Mouse (Mus musculus): ENCODE results near the gene Actg2.
A peak's percentile ranks its signal among the peaks of the same experiment; 100 is the strongest.

The Actg2 gene

GRCm38 (mm10) chr6:83502656-83503055, 33.4 kb downstream of the Actg2 start:
- no peak for DNase-seq (ENCODE audit: low read depth, low spot score)
- no peaks in the 10 kb centered on the region for H3K36me3 ChIP-seq (ENCODE audit: control insufficient read depth, insufficient read depth, low read length, poor library complexity, severe bottlenecking)
- H3K27me3 ChIP-seq (ENCODE audit: control insufficient read depth, insufficient read depth, low read length, poor library complexity, severe bottlenecking) = no peaks in the 10 kb centered on the region

DNA sequence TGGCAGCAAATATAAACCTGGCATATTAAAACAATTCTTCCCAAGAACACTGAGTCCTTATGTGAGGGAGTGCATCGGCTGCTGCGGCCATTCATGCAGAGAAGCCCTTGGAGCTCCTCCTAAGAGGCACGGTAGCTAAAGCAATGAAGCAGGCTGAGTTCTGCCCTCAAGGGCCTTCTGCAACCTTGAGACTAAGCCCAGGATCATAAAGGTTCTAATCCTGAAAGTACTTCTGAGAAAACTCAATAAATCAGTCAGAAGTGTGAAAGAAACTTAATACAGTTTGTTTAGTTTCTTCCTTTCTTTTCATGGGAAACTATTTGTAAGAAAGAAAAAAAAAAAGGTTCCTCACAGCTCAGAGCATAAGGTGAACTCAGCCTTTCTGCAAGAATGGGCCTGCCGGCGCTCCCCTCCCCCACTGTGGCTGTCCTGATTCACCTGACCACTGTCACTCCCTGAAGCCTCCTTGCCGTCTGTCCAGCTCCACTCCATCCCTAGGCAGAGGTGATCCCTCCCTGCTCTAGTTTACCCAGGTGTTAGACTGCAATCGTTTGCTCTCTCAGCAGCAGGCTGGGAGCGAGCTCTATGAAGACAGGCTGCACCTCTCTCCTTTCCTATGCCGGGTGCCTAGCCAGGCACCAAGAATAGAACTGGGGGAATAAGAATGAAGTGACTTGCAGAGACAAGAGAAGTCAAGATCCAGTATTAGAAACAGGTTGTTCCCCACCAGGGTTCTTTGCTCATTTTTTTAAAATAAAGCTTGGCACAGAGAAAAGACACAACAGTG, 34.3 kb downstream of the Actg2 start:
- Histone ChIP-seq H3K36me3 (ENCODE audit: control insufficient read depth, insufficient read depth, low read length, poor library complexity, severe bottlenecking) (no peaks in the 10 kb centered on the region), H3K27me3 (ENCODE audit: control insufficient read depth, insufficient read depth, low read length, poor library complexity, severe bottlenecking) (no peaks in the 10 kb centered on the region)
- DNase-seq (ENCODE audit: low read depth, low spot score) = no peak

- Histone ChIP-seq H3K36me3 (ENCODE audit: control insufficient read depth, insufficient read depth, low read length, poor library complexity, severe bottlenecking) (peaks cover 6% of the 10 kb centered on the region; the same call in 1 of the 2 replicates), H3K27me3 (ENCODE audit: control insufficient read depth, insufficient read depth, low read length, poor library complexity, severe bottlenecking) (no peaks in the 10 kb centered on the region)
- DNase-seq (ENCODE audit: low read depth, low spot score) = peak; percentile 48
Measured at GRCm38 (mm10) chr6:83500462-83500861, 35.6 kb downstream of the Actg2 start.

GRCm38 (mm10) chr6:83499078-83499477, 37.0 kb downstream of the Actg2 start:
- DNase-seq (ENCODE audit: low read depth, low spot score) = no peak
- no peaks in the 10 kb centered on the region for H3K27me3 ChIP-seq (ENCODE audit: control insufficient read depth, insufficient read depth, low read length, poor library complexity, severe bottlenecking)
- peaks cover 6% of the 10 kb centered on the region for H3K36me3 ChIP-seq (ENCODE audit: control insufficient read depth, insufficient read depth, low read length, poor library complexity, severe bottlenecking)

GRCm38 (mm10) chr6:83496753-83497710, 39.0 kb downstream of the Actg2 start:
- Histone ChIP-seq H3K27me3 (ENCODE audit: control insufficient read depth, insufficient read depth, low read length, poor library complexity, severe bottlenecking) (no peaks in the 10 kb centered on the region), H3K36me3 (ENCODE audit: control insufficient read depth, insufficient read depth, low read length, poor library complexity, severe bottlenecking) (peaks cover 10% of the 10 kb centered on the region)
- DNase-seq (ENCODE audit: low read depth, low spot score) = no peak

- Histone ChIP-seq H3K36me3 (ENCODE audit: control insufficient read depth, insufficient read depth, low read length, poor library complexity, severe bottlenecking) (peaks cover 10% of the 10 kb centered on the region), H3K27me3 (ENCODE audit: control insufficient read depth, insufficient read depth, low read length, poor library complexity, severe bottlenecking) (no peaks in the 10 kb centered on the region)
- DNase-seq (ENCODE audit: low read depth, low spot score) = no peak
Measured at GRCm38 (mm10) chr6:83496009-83496752, 39.9 kb downstream of the Actg2 start.

GRCm38 (mm10) chr6:83490622-83491021, 45.4 kb downstream of the Actg2 start:
- Histone ChIP-seq H3K27me3 (ENCODE audit: control insufficient read depth, insufficient read depth, low read length, poor library complexity, severe bottlenecking) (no peaks in the 10 kb centered on the region), H3K36me3 (ENCODE audit: control insufficient read depth, insufficient read depth, low read length, poor library complexity, severe bottlenecking) (peaks cover 15% of the 10 kb centered on the region)
- DNase-seq (ENCODE audit: low read depth, low spot score) = no peak

DNA sequence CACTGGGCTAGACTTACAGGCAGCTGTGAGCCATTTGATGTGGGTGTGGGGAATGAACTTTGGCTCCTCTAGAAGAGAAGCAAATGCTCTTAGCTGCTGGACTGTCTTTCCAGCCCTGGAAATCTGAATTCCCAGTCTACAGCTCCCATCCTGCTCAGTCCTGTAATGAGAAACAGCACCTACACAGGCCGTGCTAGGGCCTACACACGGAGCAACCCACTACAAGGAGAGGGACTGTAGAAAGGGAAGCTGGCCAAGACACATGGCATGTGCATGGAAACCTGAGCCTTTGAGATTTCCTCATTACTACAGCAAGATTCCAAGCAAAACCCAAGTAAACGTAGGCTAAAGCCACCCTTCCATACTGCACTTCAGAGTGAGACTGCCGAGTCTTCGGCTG, 47.9 kb downstream of the Actg2 start:
- Histone ChIP-seq H3K36me3 (ENCODE audit: control insufficient read depth, insufficient read depth, low read length, poor library complexity, severe bottlenecking) (peaks cover 13% of the 10 kb centered on the region), H3K27me3 (ENCODE audit: control insufficient read depth, insufficient read depth, low read length, poor library complexity, severe bottlenecking) (no peaks in the 10 kb centered on the region)
- no peak for DNase-seq (ENCODE audit: low read depth, low spot score)

GRCm38 (mm10) chr6:83487298-83487697, 48.8 kb downstream of the Actg2 start:
- Histone ChIP-seq H3K27me3 (ENCODE audit: control insufficient read depth, insufficient read depth, low read length, poor library complexity, severe bottlenecking) (no peaks in the 10 kb centered on the region), H3K36me3 (ENCODE audit: control insufficient read depth, insufficient read depth, low read length, poor library complexity, severe bottlenecking) (peaks cover 11% of the 10 kb centered on the region)
- DNase-seq (ENCODE audit: low read depth, low spot score) = no peak

DNA sequence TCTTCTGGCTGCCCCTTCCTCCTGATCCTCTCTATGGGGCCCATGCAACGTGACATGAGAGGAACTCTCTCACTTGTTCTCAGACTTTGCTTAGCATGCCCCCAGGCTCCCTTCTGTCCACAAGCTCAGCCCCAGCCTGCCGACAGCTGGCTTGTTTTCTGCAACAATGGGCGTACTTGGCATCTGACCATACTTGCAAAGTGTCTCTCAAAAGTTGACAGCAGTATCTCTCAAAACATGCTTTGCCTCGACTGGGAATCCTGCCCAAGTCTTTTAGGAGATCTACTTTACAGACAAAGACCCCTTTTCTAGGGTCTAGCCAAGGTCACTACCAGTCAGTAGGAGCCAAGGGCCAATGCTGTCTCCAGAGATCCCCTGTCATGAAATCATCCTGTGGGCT, 50.2 kb downstream of the Actg2 start:
- DNase-seq (ENCODE audit: low read depth, low spot score) = no peak
- Histone ChIP-seq H3K27me3 (ENCODE audit: control insufficient read depth, insufficient read depth, low read length, poor library complexity, severe bottlenecking) (no peaks in the 10 kb centered on the region), H3K36me3 (ENCODE audit: control insufficient read depth, insufficient read depth, low read length, poor library complexity, severe bottlenecking) (peaks cover 11% of the 10 kb centered on the region)

DNA sequence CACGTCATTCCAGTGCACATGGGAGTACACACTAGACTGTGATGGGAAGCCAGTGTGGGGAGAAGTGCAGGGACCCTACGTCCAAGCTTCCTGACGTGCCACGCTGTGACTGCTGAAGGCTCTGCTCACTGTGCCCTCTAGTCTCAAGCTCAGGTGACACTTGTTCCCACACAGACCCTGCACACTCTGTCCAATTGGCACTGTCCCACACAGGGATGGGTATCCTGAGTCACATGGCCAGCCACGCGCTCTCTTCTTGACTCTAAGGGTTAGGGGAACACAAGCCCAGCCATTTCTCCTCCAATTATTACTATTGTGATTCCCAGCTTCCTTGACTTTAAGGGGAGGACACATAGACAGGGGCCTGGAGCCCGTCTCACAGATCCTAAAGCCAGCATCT, 52.3 kb downstream of the Actg2 start:
- no peak for DNase-seq (ENCODE audit: low read depth, low spot score)
- no peaks in the 10 kb centered on the region for H3K27me3 ChIP-seq (ENCODE audit: control insufficient read depth, insufficient read depth, low read length, poor library complexity, severe bottlenecking)
- H3K36me3 ChIP-seq (ENCODE audit: control insufficient read depth, insufficient read depth, low read length, poor library complexity, severe bottlenecking) = peaks cover 4% of the 10 kb centered on the region

- Histone ChIP-seq H3K36me3 (ENCODE audit: control insufficient read depth, insufficient read depth, low read length, poor library complexity, severe bottlenecking) (0 out of 2 replicates have a peak, but pooled peaks cover 3% of the 10 kb centered on the region), H3K27me3 (ENCODE audit: control insufficient read depth, insufficient read depth, low read length, poor library complexity, severe bottlenecking) (no peaks in the 10 kb centered on the region)
- peak; percentile 77 for DNase-seq (ENCODE audit: low read depth, low spot score)
Measured at GRCm38 (mm10) chr6:83482418-83483085, 53.5 kb downstream of the Actg2 start.

DNA sequence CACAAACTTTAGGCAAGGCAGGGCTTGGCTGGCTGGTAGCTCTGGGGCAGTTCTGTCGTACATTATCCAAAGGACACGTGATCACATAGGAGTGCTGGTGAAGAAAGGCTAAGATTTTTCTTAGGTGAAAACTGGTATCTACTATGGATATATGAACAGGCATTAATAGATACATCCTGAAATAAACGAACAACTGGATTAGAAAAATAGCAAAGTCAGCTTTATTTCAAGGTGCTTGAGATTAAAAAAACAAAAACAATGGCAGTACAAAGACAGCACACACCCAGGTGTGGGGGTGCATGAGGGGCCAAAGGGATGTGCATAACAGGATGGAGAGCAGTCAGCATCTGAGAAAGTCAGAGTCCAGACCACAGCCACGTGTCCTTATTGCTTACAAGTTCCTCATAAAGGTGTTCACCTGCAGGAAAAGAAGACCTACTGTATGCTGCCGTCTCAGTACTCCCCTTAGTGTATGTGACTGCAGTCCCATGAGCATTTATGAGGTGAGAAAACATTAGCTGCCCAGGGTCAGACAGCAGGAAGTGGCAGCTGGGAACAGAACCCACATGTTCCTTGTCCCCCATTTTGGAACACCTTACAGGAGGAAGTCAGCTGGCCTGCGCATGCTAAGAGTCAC, 55.9 kb downstream of the Actg2 start:
- H3K36me3 ChIP-seq (ENCODE audit: control insufficient read depth, insufficient read depth, low read length, poor library complexity, severe bottlenecking) = no peaks in the 10 kb centered on the region
- peak; percentile 58 for DNase-seq (ENCODE audit: low read depth, low spot score)
- no peaks in the 10 kb centered on the region for H3K27me3 ChIP-seq (ENCODE audit: control insufficient read depth, insufficient read depth, low read length, poor library complexity, severe bottlenecking)

DNA sequence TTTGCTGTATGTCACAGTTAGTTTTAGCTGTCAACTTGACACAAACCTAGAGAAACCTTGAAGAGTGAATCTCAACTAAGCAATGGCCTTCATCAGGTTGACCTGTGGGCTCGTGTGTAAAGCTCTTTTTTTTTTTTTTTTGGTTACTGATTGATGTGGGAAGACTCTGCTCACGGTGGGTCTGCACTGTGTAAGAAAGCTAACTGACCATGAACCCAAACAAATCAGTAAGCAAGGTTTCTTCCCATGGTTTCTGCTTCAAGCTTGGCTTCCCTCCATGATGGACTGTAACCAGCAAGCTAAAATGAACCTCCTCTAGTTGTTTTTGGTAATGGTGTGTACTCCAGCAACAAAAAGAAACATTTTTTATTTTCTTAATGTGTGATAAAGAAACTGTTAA, 56.9 kb downstream of the Actg2 start:
- no peaks in the 10 kb centered on the region for H3K27me3 ChIP-seq (ENCODE audit: control insufficient read depth, insufficient read depth, low read length, poor library complexity, severe bottlenecking)
- no peaks in the 10 kb centered on the region for H3K36me3 ChIP-seq (ENCODE audit: control insufficient read depth, insufficient read depth, low read length, poor library complexity, severe bottlenecking)
- DNase-seq (ENCODE audit: low read depth, low spot score) = no peak

Measured in splenic B cell, adult 2 months (primary cell).